Mouse (Mus musculus) midbrain, embryonic 13.5 days (tissue): ENCODE data around the gene Bcr. TPM values are rescaled to one million over a fixed set of nuclear protein-coding genes. Genes with fewer than 3 reads are reported as not detected.

Experiments used
- polyA plus RNA-seq: library from polyadenylated mRNA; unstranded; fragments of >200 nt; fragmentation: Nextera tagmentation; extraction: Ambion mirVana; gene quantifications from 2 replicates; pipeline ENCODE4 v1.2.1, GENCODE M21; 2015

Bcr gene
- polyA plus RNA-seq, 1 experiment from 2014 or later: 17.3 TPM

Other genes with a start within 250 kb of the Bcr start
- 39.6 and 42.5 TPM in 2 replicates for gene Gnaz, start 93.4 kb upstream of the Bcr start, polyA plus RNA-seq
- 0.63 and 1.1 TPM in 2 replicates for gene Rsph14, start 28.0 kb upstream of the Bcr start, polyA plus RNA-seq
- gene Rab36, start 23.5 kb upstream of the Bcr start, polyA plus RNA-seq: 14.8 and 19.7 TPM in 2 replicates
- 36.7 and 38.7 TPM in 2 replicates for gene Specc1l, start 151.5 kb downstream of the Bcr start, polyA plus RNA-seq